Mouse (Mus musculus): Measurements from ENCODE around the gene Stmnd1.
"Not testable (repeated sequence)": the region's sequence is repeated elsewhere in the genome, so short reads cannot be mapped to it uniquely, and the experiment has no call there.

Gene Stmnd1

GRCm38 (mm10) chr13:46290537-46290936, 17.0 kb downstream of the Stmnd1 start:
- no peak for DNase-seq (ENCODE audit: low read depth, low spot score)

DNA sequence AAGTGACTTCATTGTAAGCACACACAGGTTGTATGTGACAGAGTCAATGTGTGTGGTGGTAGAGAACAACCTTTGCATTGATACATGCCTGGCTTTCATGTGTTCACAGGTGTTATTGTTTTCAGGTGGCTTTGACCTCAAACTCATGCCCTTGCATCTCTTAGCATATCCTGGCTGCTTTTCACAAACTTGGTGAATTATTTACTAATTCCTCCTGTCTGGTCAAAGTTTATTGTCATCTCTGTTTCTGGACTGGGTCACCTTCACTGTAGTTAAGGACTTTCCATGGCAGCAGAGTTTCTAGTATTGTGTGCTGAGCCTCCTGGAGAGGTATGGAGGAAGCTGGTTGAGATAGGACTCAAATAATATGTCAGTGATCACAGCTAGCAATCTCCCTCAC, 20.8 kb downstream of the Stmnd1 start:
- DNase-seq (ENCODE audit: low read depth, low spot score), result no peak

DNA sequence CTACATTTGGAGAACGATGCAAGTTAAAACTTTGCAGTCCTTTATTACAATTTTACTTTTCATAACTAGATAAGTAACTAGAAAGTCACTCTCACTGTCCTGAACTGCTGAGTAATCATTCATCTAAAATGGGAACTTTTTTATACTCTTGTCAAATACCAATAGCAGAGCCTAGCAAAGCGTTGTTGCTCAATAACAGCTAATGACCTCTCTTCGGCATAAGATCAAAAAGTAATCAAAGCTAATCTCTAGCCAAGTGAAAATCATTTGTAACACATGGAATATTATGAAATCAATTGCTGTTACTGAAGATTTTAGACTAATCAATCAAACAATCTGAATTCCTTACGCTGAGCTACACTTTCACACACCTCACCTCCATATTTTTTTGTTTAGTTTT, 24.2 kb downstream of the Stmnd1 start:
- no peak for DNase-seq (ENCODE audit: low read depth, low spot score)

DNA sequence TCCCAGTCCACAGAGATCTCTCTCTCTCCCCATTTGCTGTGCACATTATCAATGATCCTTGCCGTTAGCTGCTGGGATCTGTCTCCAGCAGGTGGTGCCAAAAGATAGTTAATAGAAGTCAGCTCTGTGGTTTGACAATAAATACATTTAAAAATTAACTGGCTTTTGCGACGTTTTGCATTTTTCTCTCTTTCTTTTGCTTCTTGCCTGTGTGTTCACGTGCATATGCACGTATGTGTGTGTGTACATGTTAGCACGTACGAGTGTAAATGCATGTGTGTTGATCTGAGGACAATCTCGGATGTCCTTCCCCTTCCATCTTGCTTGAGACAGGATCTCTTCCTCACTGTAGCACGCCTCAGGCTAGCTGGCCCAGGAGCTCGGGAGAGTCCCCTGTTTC, 37.3 kb downstream of the Stmnd1 start:
- peak; percentile 57 for DNase-seq (ENCODE audit: low read depth, low spot score)

GRCm38 (mm10) chr13:46313176-46313575, 39.7 kb downstream of the Stmnd1 start:
- DNase-seq (ENCODE audit: low read depth, low spot score), result no peak

GRCm38 (mm10) chr13:46315165-46315564, 41.6 kb downstream of the Stmnd1 start:
- DNase-seq (ENCODE audit: low read depth, low spot score), result no peak

DNA sequence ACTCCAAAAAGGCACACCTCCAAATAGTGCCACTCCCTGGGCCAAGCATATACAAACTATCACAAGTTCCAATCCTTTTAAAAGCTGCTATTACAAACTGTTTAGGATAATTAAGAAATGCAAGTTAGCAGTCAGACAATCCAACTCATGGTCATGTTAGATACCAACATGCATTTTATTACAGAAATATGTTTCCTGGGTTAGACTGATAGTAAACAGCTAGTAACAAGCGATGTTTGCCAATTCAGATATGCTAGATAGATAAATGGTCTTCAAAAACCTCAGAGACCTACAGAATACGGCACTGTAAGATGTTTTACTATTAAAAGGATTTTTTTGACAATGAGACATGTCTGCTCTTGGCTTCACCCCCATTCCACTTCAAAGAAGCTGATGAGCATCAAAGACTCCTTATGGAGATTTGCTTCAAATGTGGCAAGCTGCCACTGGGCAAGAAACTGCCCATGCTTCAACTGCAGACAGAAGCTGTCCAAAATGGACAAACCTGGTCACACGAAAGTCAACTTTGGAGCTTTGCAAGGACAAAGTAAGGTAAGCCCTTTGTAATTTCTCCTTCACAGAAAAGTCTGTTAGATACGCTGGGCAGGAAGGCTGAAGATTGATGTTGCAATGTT, 52.9 kb downstream of the Stmnd1 start:
- no peak for DNase-seq (ENCODE audit: low read depth, low spot score)

DNA sequence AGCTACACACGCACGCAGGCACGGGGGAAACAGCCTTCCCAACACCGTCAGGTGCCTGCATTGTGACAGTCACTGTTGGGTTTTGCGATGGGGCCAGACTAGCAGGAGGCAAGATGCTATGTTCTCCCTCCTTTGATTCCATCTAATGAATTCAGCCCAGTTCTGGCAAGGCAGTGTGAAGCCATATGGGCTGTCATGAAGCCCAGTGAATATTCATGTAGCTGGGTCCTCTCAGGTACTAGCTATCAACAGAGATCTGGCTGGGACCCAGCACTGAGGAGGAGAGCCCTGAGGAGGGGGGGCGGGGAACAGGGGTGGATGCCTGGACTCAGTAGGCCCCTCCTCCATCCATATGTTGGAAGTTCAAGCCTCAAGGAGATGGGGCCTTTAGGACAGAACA, 61.5 kb downstream of the Stmnd1 start:
- peak; percentile 77 for DNase-seq (ENCODE audit: low read depth, low spot score)

DNA sequence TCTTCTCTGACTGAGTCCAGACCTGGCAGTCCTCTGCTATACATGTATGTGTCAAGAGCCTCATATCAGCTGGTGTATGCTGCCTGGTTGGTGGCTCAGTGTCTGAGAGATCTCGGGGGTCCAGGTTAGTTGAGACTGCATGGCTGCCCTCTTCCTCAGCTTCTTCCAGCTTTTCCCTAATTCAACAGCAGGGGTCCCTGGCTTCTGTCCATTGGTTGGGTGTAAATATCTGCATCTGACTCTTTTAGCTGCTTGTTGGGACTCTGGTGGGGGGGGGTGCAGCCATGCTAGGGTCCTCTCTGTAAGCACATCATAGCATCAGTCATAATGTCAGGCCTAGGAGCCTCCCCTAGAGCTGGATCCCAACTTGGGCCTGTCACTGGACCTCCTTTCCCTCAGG, 62.8 kb downstream of the Stmnd1 start:
- not testable (repeated sequence) for DNase-seq (ENCODE audit: low read depth, low spot score)

DNA sequence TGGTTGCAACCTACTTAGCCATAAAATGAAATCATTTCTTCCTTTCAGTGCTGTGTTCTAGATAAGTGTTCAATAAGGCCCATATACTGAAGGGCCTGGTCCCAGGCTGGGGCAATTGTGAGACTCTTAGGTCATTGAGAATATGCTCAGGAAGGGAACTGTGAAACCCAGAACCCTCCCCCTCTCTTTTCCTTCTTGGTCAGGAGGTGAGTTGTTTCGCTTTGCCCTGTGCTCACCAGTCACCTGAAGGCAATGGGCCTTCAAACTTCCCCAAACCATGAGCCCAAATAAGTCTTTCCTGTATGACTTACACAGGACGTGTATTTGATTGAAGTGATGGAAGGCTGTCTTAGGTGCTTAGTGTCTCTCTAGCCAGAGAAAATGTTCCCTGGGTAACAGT, 64.3 kb downstream of the Stmnd1 start:
- DNase-seq (ENCODE audit: low read depth, low spot score), result no peak

GRCm38 (mm10) chr13:46339954-46340353, 66.4 kb downstream of the Stmnd1 start:
- no peak for DNase-seq (ENCODE audit: low read depth, low spot score)

GRCm38 (mm10) chr13:46340583-46340982, 67.1 kb downstream of the Stmnd1 start:
- DNase-seq (ENCODE audit: low read depth, low spot score), result no peak

GRCm38 (mm10) chr13:46341419-46341818, 67.9 kb downstream of the Stmnd1 start:
- no peak for DNase-seq (ENCODE audit: low read depth, low spot score)

DNA sequence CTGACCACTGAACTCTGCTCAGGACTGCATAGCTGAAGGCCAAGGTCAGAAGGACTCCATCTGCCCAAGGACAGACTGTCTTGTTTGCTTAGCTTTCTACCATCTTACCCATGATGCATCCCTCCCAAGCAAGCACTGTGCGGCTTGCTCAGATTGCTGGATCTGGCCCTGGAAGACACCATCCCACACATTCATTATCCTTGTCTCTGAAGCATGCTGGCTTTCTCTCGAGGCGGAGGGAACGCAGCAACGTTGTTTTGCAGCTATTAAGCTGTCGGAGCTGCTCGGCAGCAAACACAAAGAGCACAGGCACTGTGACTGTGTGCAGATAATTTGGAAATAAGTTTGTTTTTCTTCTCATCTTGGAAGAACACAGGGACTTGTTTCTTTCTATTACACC, 69.7 kb downstream of the Stmnd1 start:
- no peak for DNase-seq (ENCODE audit: low read depth, low spot score)

GRCm38 (mm10) chr13:46346830-46347512, 73.5 kb downstream of the Stmnd1 start:
- no peak for DNase-seq (ENCODE audit: low read depth, low spot score)

DNA sequence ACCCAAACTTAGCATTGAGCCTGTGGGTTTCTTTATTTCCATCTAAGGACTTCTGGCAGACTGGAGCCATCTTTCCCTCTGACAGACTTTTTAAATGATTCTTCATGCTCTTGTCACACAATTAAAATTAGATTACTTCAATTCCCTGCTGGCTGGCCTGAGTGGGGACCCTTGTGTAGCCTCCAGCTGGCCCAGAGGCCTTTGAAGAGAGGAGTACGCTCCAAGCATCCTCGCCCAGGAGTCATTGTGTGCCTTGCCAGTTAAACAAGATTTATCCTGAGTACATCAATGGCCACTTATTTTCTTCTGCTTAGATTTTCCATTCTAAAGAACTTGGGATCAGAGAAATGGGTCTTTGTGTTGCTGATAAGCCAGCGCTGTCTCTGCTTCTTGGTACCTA, 76.1 kb downstream of the Stmnd1 start:
- no peak for DNase-seq (ENCODE audit: low read depth, low spot score)
